Comparison of ENCODE assay signal across 26 mouse cellular contexts in genomic region chr6:129623735-129624134, GRCm38 (mm10). TPM values are rescaled to one million over a fixed set of nuclear protein-coding genes. Genes with fewer than 3 reads are reported as not detected.
"Had no signal": no experiment of that assay in that cellular context is flagged by ENCODE, and none has a peak within 500 bp of the region (broad histone marks: within the 10 kb centered on the region; RNA-seq: fewer than 3 reads in every experiment).

TSS of gene Klrk1 (minus strand) at chr6:129623864.

- H3K4me2 ChIP-seq: liver, embryonic 12.5 days; liver, embryonic 15.5 days; lung, embryonic 15.5 days; midbrain, embryonic 13.5 days; neural tube, embryonic 13.5 days; stomach, embryonic 15.5 days had no signal

- H3K27me3 ChIP-seq: liver, embryonic 12.5 days; liver, embryonic 15.5 days; lung, embryonic 15.5 days; midbrain, embryonic 13.5 days; neural tube, embryonic 13.5 days; stomach, embryonic 15.5 days had no signal

- H3K4me1 ChIP-seq: liver, embryonic 12.5 days; liver, embryonic 15.5 days; lung, embryonic 15.5 days; midbrain, embryonic 13.5 days; neural tube, embryonic 13.5 days; stomach, embryonic 15.5 days had no signal

- H3K9ac ChIP-seq: liver, embryonic 12.5 days; liver, embryonic 15.5 days; lung, embryonic 15.5 days; midbrain, embryonic 13.5 days; neural tube, embryonic 13.5 days; stomach, embryonic 15.5 days had no signal

- H3K36me3 ChIP-seq: liver, embryonic 12.5 days; liver, embryonic 15.5 days; lung, embryonic 15.5 days; midbrain, embryonic 13.5 days; neural tube, embryonic 13.5 days; stomach, embryonic 15.5 days had no signal

- ATAC-seq: intestine, embryonic 16.5 days; liver, embryonic 12.5 days; midbrain, embryonic 13.5 days; midbrain, embryonic 16.5 days had no signal

- H3K27ac ChIP-seq: kidney, postnatal 0 days; left cerebral cortex, adult 2 months; liver, embryonic 12.5 days; liver, embryonic 15.5 days; lung, embryonic 15.5 days; midbrain, embryonic 13.5 days; neural tube, embryonic 13.5 days; stomach, embryonic 15.5 days had no signal

- H3K9me3 ChIP-seq: liver, embryonic 12.5 days; liver, embryonic 15.5 days; lung, embryonic 15.5 days; midbrain, embryonic 13.5 days; neural tube, embryonic 13.5 days; stomach, embryonic 15.5 days had no signal

- DNase-seq: kidney, adult 18-20 months; kidney, adult 9 months; layer of hippocampus, postnatal 36 days; lung, adult 18-20 months; lung, postnatal 10 days; lung, postnatal 36 days; retina, postnatal 1 day; right cerebral cortex, postnatal 25 days; spleen, adult 18-20 months; thymus, postnatal 36 days had no signal

- H3K4me3 ChIP-seq: left cerebral cortex, adult 2 months; liver, embryonic 12.5 days; liver, embryonic 15.5 days; lung, embryonic 15.5 days; midbrain, embryonic 13.5 days; neural tube, embryonic 13.5 days; stomach, embryonic 15.5 days had no signal

RNA-seq across cellular contexts. Expression of gene Klrk1, which starts in this region (rescaled TPM):
- total RNA-seq: layer of hippocampus, adult 8-10 months; layer of hippocampus, postnatal 10 days; layer of hippocampus, postnatal 36 days; left cerebral cortex, adult 2 months; left cerebral cortex, postnatal 10 days; left cerebral cortex, postnatal 36 days had no signal
- polyA plus RNA-seq: limb, embryonic 11.5 days; limb, embryonic 14.5 days had no signal
